Mouse (Mus musculus) liver, embryonic 13.5 days (tissue): ENCODE measurements at regions not wholly inside any gene's neighbourhood (a gene's known extent, or its start where the extent isn't known, plus 50 kb on each side); places are given as distances from the start of the nearest gene placed in this dataset.

Experiments used
- ATAC-seq: fragments of 200-750 bp; cut with Nextera tagmentation; 2 replicates; pipeline ENCODE4 v1.8.0; 2017; ENCODE audit warnings: low read depth, mild to moderate bottlenecking, moderate number of reproducible peaks, moderate library complexity
- DNase-seq: peaks from one replicate; pipeline ENCODE4 v3.0.0; 2022
- H3K27ac ChIP-seq: fragments of 300-500 bp; sonication (generic); 2 replicates; pipeline ENCODE4 v1.5.1; 2015; ENCODE audit warnings: moderate library complexity, mild to moderate bottlenecking, inconsistent platforms
- H3K27me3 ChIP-seq: fragments of 300-500 bp; sonication (generic); 2 replicates; pipeline ENCODE4 v1.6.1; 2015; ENCODE audit warnings: mild to moderate bottlenecking, inconsistent platforms
- H3K36me3 ChIP-seq: fragments of 300-500 bp; sonication (generic); 2 replicates; pipeline ENCODE4 v1.6.1; 2015; ENCODE audit warnings: mild to moderate bottlenecking, inconsistent platforms
- H3K4me1 ChIP-seq: fragments of 300-500 bp; sonication (generic); replicated peaks from 2 replicates; pipeline ENCODE4 v1.6.1; 2015; ENCODE audit warnings: inconsistent platforms
- H3K4me2 ChIP-seq: fragments of 300-500 bp; sonication (generic); 2 replicates; pipeline ENCODE4 v1.6.1; 2015; ENCODE audit warnings: inconsistent platforms, mild to moderate bottlenecking, moderate library complexity
- H3K4me3 ChIP-seq: fragments of 300-500 bp; sonication (generic); replicated peaks from 2 replicates; pipeline ENCODE4 v1.5.1; 2015; ENCODE audit warnings: mild to moderate bottlenecking, inconsistent platforms
- H3K9ac ChIP-seq: fragments of 300-500 bp; sonication (generic); 2 replicates; pipeline ENCODE4 v1.6.1; 2015; ENCODE audit warnings: mild to moderate bottlenecking, inconsistent platforms
- H3K9me3 ChIP-seq: fragments of 300-500 bp; sonication (generic); replicated peaks from 2 replicates; pipeline ENCODE4 v1.6.1; 2016; ENCODE audit warnings: inconsistent platforms
- WGBS: fragments of 180-500 bp; shearing (Covaris S2); methylation state at CpG from one replicate; pipeline ENCODE4 v1.1.7; 2015; ENCODE audit not compliant: insufficient replicate concordance; 5-methylcytosine and 5-hydroxymethylcytosine counted together

DNA sequence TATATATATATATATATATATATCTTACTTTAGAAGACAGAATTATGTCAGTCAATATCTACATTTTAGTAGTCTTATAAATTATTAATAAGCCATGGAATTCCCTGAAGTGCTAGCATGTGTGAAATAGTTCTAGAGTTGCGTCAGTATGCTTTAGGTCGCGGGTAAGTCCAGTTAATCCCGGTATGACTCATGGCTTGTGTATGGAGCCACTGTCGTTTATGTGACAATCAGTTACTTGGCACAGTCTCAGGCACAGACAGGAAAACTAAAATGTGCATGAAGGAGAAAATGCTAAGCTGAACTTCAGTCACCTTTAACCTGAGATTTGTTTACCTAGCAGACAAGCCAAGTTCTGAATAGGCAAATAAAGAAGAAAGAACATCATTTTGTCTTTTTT is 206.5 kb downstream of the Plk2 start:
- Histone ChIP-seq H3K27ac (no peak overlapping the region), H3K9me3 (no peaks in the 10 kb centered on the region), H3K9ac (no peak overlapping the region), H3K4me2 (no peak overlapping the region), H3K27me3 (no peaks in the 10 kb centered on the region), H3K36me3 (no peaks in the 10 kb centered on the region), H3K4me3 (no peak overlapping the region), H3K4me1 (no peaks in the 10 kb centered on the region)
- ATAC-seq (no peak), DNase-seq (no peak)
- WGBS, result 64% methylated on average over 5 of the region's 5 CpGs

DNA sequence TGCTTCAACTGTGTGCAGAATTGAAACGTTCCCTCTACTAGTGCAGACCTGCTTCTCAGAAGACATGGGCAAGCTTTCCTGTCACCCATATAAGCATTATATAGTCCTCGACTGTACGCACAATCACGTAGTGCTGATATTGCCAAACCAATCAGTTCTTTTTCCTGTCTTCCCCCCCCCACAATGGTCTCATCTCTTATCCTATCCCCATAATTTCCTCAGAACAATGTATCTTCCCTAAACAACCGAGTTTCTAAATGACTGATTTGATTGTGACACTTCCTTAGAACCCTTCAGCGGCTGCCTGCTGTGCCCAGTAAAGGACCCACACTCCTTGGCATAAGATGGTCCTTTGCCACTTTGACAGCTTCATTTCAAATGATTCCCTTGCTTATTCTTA is 207.0 kb downstream of the Plk2 start:
- no peak for ATAC-seq
- H3K27ac ChIP-seq, result no peak overlapping the region
- no peaks in the 10 kb centered on the region for H3K4me1 ChIP-seq
- no peak overlapping the region for H3K9ac ChIP-seq
- WGBS, result 61% methylated on average over 6 of the region's 6 CpGs
- H3K9me3 ChIP-seq, result no peaks in the 10 kb centered on the region
- DNase-seq, result no peak
- H3K27me3 ChIP-seq, result no peaks in the 10 kb centered on the region
- no peak overlapping the region for H3K4me3 ChIP-seq
- no peaks in the 10 kb centered on the region for H3K36me3 ChIP-seq
- no peak overlapping the region for H3K4me2 ChIP-seq

DNA sequence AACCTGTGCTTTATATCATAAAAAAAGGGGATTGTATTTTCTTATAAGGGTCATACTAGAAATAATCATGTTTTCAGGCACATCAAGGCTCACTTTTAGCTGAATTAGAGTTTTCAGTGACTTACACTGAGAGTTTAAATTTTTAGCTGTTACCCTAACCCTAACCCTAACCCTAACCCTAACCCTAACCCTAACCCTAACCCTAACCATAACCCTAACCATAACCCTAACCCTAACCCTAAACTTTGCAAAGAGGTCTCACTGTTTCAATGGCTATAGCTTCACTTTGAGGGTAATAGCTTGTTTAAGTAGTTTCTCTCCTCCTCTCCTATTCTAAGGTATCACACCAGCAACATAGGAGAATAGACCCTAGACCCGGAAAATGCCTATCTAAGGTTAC is 208.0 kb downstream of the Plk2 start:
- no peaks in the 10 kb centered on the region for H3K36me3 ChIP-seq
- no peak for DNase-seq
- H3K4me1 ChIP-seq, result no peaks in the 10 kb centered on the region
- no peak overlapping the region for H3K27ac ChIP-seq
- no peak for ATAC-seq
- H3K4me3 ChIP-seq, result no peak overlapping the region
- no peaks in the 10 kb centered on the region for H3K9me3 ChIP-seq
- H3K4me2 ChIP-seq, result no peak overlapping the region
- H3K27me3 ChIP-seq, result no peaks in the 10 kb centered on the region
- 74% methylated on average over 1 of the region's 1 CpGs for WGBS
- H3K9ac ChIP-seq, result no peak overlapping the region

DNA sequence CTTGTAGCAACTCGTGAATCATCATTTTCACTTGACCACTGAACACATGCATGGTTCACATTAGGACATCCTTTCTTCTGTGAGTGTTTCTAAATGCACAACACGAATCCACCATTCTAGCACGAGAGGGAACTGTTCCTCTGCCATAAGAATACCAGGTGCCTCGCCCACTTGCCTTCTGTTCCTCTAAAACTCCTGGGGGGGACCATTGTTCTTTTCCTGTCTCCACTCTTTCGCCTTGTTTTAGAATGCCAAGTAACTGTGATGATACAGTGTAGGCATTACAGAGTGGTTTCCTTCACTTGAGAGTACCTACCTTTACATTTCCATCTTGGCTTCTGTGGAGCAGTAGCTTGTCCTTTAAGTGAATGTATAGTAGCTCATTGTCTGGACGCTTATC is 224.2 kb downstream of the Plk2 start:
- 66% methylated on average over 6 of the region's 6 CpGs for WGBS
- no peaks in the 10 kb centered on the region for H3K36me3 ChIP-seq
- ATAC-seq, result no peak

DNA sequence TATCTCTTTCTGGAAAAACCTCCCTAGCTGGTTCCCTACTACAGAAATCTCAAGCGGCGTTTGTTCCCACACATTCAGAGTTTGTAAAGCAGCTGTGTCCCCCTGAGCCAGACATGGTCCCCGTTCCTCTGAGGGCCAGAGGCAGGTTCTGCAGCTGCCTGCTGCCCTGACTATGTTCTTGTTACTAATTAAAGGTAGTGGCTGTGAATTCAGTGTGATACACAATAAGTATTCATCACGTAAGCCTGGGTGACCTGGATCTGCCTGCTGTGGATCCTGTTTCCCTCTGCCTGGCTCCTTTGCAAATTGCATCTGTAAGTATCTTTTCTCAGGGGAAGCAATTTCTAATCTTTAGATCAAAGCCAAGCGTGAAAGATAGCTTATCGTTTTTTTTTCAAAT is 232.3 kb downstream of the Plk2 start:
- Histone ChIP-seq H3K36me3 (no peaks in the 10 kb centered on the region), H3K9me3 (no peaks in the 10 kb centered on the region), H3K27me3 (no peaks in the 10 kb centered on the region), H3K4me1 (no peaks in the 10 kb centered on the region), H3K4me3 (no peak overlapping the region), H3K4me2 (no peak overlapping the region), H3K27ac (no peak overlapping the region), H3K9ac (no peak overlapping the region)
- 53% methylated on average over 6 of the region's 6 CpGs for WGBS
- no peak for DNase-seq
- no peak for ATAC-seq

More for the DNA sequence above, 224.2 kb downstream of the Plk2 start:
- no peak for DNase-seq
- no peaks in the 10 kb centered on the region for H3K9me3 ChIP-seq
- no peak overlapping the region for H3K27ac ChIP-seq
- no peak overlapping the region for H3K4me2 ChIP-seq
- H3K27me3 ChIP-seq, result no peaks in the 10 kb centered on the region
- H3K4me1 ChIP-seq, result no peaks in the 10 kb centered on the region
- H3K4me3 ChIP-seq, result no peak overlapping the region
- H3K9ac ChIP-seq, result no peak overlapping the region

DNA sequence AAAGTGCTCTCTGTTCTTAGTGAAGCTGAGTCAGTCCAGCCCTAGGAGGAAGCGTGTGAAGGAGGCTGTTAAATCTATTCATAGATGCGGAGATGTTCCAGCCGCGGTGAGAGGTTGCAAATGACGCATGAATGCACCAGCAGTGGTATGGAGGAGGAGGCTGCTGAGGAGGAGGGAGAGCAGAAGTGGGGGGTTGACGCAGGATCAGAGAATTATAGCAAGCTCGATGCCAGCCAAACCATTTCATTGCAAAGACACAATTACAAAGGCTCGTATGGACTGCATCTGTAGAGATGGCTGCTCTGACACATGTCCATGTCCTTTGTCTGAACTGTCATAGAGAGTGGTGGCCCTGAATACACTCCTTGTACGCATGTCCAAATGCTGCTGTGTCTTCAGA is 232.9 kb downstream of the Plk2 start:
- no peak overlapping the region for H3K4me2 ChIP-seq
- no peaks in the 10 kb centered on the region for H3K9me3 ChIP-seq
- H3K27me3 ChIP-seq, result no peaks in the 10 kb centered on the region
- H3K4me3 ChIP-seq, result no peak overlapping the region
- no peaks in the 10 kb centered on the region for H3K36me3 ChIP-seq
- no peak for ATAC-seq
- no peak overlapping the region for H3K9ac ChIP-seq
- no peak overlapping the region for H3K27ac ChIP-seq
- H3K4me1 ChIP-seq, result no peaks in the 10 kb centered on the region
- DNase-seq, result no peak
- 40% methylated on average over 9 of the region's 9 CpGs for WGBS

DNA sequence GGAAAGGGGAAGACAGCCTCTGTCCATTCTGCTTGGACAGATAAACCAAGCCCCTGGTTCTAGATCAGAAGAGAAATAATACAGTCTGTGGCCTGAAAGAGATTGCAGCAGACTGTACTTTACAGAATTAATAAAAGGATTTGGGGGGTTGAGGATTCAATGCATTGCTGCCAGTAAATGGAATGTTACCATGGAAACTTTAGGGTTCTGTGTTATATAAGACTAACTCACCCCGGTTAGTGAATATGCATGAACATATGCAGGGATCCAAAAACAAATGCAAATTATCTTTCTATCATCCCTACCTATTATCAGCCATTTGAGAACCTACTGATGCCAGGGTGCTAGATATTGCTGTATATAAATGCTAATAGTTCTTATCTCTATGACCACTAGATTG is 233.4 kb downstream of the Plk2 start:
- Histone ChIP-seq H3K9ac (no peak overlapping the region), H3K9me3 (no peaks in the 10 kb centered on the region), H3K27ac (no peak overlapping the region), H3K36me3 (no peaks in the 10 kb centered on the region), H3K4me2 (no peak overlapping the region), H3K4me1 (no peaks in the 10 kb centered on the region), H3K27me3 (no peaks in the 10 kb centered on the region), H3K4me3 (no peak overlapping the region)
- no peak for ATAC-seq
- 65% methylated on average over 1 of the region's 1 CpGs for WGBS
- no peak for DNase-seq

DNA sequence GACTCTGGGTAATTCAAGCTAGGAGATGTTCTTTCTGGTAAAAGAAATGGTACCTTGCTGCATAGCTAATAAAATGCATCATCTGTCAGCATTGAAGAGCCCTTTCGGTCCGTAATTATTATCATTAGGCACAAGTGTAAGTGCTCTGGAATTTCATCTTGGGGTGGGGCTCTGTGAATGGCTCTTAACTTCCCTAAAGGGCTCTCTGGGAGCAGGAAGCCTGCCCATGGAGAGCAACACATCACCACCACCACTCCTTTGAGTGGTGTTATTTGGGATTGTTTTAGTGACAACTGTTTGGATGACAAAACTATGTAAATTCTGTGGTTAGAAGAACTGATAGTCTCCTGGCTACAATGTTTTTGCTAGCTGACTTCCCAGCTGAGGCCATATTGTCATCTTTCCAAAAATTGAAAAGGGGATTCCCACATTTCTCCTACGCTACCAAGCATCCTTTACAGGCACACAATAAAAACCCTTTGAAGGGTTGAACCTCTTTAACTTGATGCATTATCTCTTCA is 238.5 kb downstream of the Plk2 start:
- Histone ChIP-seq H3K36me3 (no peaks in the 10 kb centered on the region), H3K4me3 (no peak overlapping the region), H3K4me2 (no peak overlapping the region), H3K9me3 (no peaks in the 10 kb centered on the region), H3K27me3 (no peaks in the 10 kb centered on the region), H3K27ac (no peak overlapping the region), H3K9ac (no peak overlapping the region), H3K4me1 (no peaks in the 10 kb centered on the region)
- ATAC-seq (no peak), DNase-seq (no peak)
- WGBS, result 66% methylated on average over 3 of the region's 3 CpGs

DNA sequence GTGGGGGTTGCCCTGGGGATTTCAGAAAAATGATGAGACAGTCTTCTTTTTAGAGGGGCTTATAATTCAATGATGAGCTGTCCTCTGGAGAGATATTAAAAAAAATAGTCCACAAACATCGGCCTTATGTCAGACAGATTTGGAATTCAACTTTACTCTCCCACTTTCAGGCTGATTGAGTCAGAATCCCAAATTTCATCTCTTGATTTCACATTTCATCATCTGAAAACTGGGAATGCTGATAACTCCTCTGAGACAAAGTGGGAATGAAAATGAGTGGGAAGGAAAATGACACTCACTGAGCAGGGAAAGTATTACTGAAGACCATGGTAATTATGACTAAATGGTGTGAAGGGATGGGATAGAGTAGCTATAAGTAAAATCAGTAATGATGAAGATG is 239.1 kb downstream of the Plk2 start:
- ATAC-seq (no peak), DNase-seq (no peak)
- Histone ChIP-seq H3K9me3 (no peaks in the 10 kb centered on the region), H3K4me2 (no peak overlapping the region), H3K9ac (no peak overlapping the region), H3K4me1 (no peaks in the 10 kb centered on the region), H3K27me3 (no peaks in the 10 kb centered on the region), H3K36me3 (no peaks in the 10 kb centered on the region), H3K4me3 (no peak overlapping the region), H3K27ac (no peak overlapping the region)
- 70% methylated on average over 1 of the region's 1 CpGs for WGBS

DNA sequence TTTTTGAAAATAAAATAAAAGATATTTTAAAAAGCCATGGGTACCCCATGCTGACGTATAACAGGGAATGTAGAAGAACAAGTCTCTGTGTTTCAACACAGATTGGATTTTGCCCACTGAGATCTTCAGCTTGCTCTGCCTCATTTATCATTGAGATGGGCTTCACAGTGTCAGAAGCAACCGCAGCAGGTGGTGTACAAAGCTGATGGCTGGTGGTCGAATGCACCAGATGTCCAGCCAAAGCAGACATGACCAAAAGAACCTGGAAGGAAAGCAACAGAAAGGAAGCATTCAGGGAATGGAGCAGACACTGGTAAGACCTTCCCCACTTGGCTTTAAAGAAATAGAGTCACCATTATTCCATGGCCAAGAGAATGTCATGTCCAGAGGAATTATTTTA is 247.9 kb downstream of the Plk2 start:
- no peak overlapping the region for H3K27ac ChIP-seq
- no peak for DNase-seq
- no peak overlapping the region for H3K9ac ChIP-seq
- no peaks in the 10 kb centered on the region for H3K9me3 ChIP-seq
- ATAC-seq, result no peak
- no peaks in the 10 kb centered on the region for H3K4me1 ChIP-seq
- H3K27me3 ChIP-seq, result no peaks in the 10 kb centered on the region
- H3K4me3 ChIP-seq, result no peak overlapping the region
- WGBS, result 68% methylated on average over 3 of the region's 3 CpGs
- H3K4me2 ChIP-seq, result no peak overlapping the region
- H3K36me3 ChIP-seq, result no peaks in the 10 kb centered on the region

DNA sequence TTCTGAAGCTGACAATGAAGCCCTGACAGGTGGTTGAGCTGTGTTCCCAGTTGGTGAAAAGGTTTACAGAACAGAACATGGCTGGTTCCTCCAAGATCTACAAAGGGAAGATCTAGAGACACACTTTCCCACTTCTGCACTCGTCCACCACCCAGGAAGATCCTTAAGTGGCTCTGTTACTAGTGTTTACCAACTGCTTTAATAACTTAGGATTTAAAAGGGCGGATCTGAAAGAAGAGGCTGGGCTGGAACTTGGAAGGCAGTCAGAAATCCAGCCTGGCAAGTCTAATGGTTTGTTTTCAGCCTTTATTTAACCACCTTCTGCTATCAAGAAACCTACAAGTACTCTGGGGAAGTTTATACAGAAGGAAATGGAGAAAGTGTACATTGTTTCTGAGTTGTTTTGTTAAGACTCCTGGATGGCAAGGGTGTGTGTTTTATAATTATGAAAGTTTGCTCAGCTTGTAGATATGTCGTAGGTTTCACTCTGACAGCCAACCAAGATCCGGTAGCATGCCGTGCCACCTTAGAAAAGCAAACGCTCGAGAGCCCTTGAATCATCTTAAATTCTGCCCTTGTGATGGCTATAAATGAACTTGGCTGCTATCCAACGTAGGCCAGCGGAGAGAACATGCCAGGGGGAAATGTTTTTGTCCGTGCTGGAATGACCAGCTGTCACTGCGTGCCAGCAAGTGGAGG is 248.5 kb downstream of the Plk2 start:
- no peaks in the 10 kb centered on the region for H3K27me3 ChIP-seq
- 59% methylated on average over 11 of the region's 11 CpGs for WGBS
- no peak for ATAC-seq
- peak overlapping the region; percentile 10; the same call in 1 of the 2 replicates for H3K4me2 ChIP-seq
- no peak overlapping the region for H3K9ac ChIP-seq
- no peak for DNase-seq
- no peak overlapping the region for H3K27ac ChIP-seq
- no peaks in the 10 kb centered on the region for H3K9me3 ChIP-seq
- H3K4me3 ChIP-seq, result no peak overlapping the region
- no peaks in the 10 kb centered on the region for H3K4me1 ChIP-seq
- H3K36me3 ChIP-seq, result no peaks in the 10 kb centered on the region

DNA sequence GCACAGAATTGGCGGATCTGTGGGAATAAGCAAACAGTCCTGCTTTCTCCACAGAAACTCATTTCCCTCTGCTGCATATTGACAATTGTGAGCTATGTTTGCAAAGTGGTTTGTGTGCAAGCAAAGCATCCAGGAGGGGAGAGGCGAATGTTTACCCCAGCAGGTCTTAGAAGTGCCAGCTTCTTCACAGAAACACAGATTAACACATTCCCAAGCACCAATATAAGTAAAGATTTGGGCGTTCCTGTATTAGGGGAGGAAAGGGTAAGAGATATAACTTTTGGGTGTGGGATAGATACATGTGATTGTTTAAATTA is 249.0 kb downstream of the Plk2 start:
- no peak overlapping the region for H3K27ac ChIP-seq

More for the DNA sequence above, 249.0 kb downstream of the Plk2 start:
- H3K4me2 ChIP-seq, result peak overlapping the region; percentile 10; the same call in 1 of the 2 replicates
- ATAC-seq, result no peak
- no peak for DNase-seq
- H3K9ac ChIP-seq, result no peak overlapping the region
- H3K9me3 ChIP-seq, result no peaks in the 10 kb centered on the region
- 45% methylated on average over 3 of the region's 3 CpGs for WGBS
- no peaks in the 10 kb centered on the region for H3K4me1 ChIP-seq
- no peaks in the 10 kb centered on the region for H3K36me3 ChIP-seq
- no peak overlapping the region for H3K4me3 ChIP-seq
- no peaks in the 10 kb centered on the region for H3K27me3 ChIP-seq
